Mouse (Mus musculus): Measurements from ENCODE around the gene Abhd17c. TPM values are rescaled to one million over a fixed set of nuclear protein-coding genes. Genes with fewer than 3 reads are reported as not detected.

Abhd17c gene
- polyA plus RNA-seq, 1 experiment from 2014 or later: 20.4 TPM

Other genes starting within 250 kb of the Abhd17c start
- 0.60 and 0.86 TPM in 2 replicates for gene Cemip, start 65.4 kb downstream of the Abhd17c start, polyA plus RNA-seq (2015; fragmentation: Nextera tagmentation; extraction: Ambion mirVana)

Measured in heart, embryonic 13.5 days (tissue).